Mouse (Mus musculus) neural tube, embryonic 15.5 days (tissue): ENCODE results near the gene Mog. TPM values are rescaled to one million over a fixed set of nuclear protein-coding genes. Genes with fewer than 3 reads are reported as not detected.

Experiments
- ATAC-seq: fragments of 200-750 bp; cut with Nextera tagmentation; 2 replicates; pipeline ENCODE4 v1.8.0; 2017; ENCODE audit warnings: mild to moderate bottlenecking, moderate TSS enrichment, moderate library complexity; ENCODE audit not compliant: low FRiP score
- H3K27ac ChIP-seq: fragments of 300-500 bp; sonication (generic); replicated peaks from 2 replicates; pipeline ENCODE4 v1.5.1; 2015; ENCODE audit warnings: mild to moderate bottlenecking, inconsistent platforms
- H3K27me3 ChIP-seq: fragments of 300-500 bp; sonication (generic); replicated peaks from 2 replicates; pipeline ENCODE4 v1.6.1; 2015; ENCODE audit warnings: inconsistent platforms
- H3K36me3 ChIP-seq: fragments of 300-500 bp; sonication (generic); 2 replicates; pipeline ENCODE4 v1.6.1; 2015; ENCODE audit warnings: inconsistent platforms
- H3K4me1 ChIP-seq: fragments of 300-500 bp; sonication (generic); 2 replicates; pipeline ENCODE4 v1.6.1; 2015; ENCODE audit warnings: inconsistent platforms
- H3K4me2 ChIP-seq: fragments of 300-500 bp; sonication (generic); 2 replicates; pipeline ENCODE4 v1.6.1; 2015; ENCODE audit warnings: inconsistent platforms, mild to moderate bottlenecking, moderate library complexity
- H3K4me3 ChIP-seq: fragments of 300-500 bp; sonication (generic); replicated peaks from 2 replicates; pipeline ENCODE4 v1.5.1; 2015; ENCODE audit warnings: mild to moderate bottlenecking, inconsistent platforms
- H3K9ac ChIP-seq: fragments of 300-500 bp; sonication (generic); replicated peaks from 2 replicates; pipeline ENCODE4 v1.6.1; 2015; ENCODE audit warnings: mild to moderate bottlenecking, inconsistent platforms
- H3K9me3 ChIP-seq: fragments of 300-500 bp; sonication (generic); replicated peaks from 2 replicates; pipeline ENCODE4 v1.6.1; 2016; ENCODE audit warnings: inconsistent platforms
- WGBS: fragments of 180-500 bp; shearing (Covaris S2); methylation state at CpG from one replicate; pipeline ENCODE4 v1.1.7; 2015; ENCODE audit warnings: mixed read lengths; 5-methylcytosine and 5-hydroxymethylcytosine counted together
- polyA plus RNA-seq: library from polyadenylated mRNA; unstranded; fragments of >200 nt; fragmentation: Nextera tagmentation; extraction: Ambion mirVana; gene quantifications from 2 replicates; pipeline ENCODE4 v1.2.1, GENCODE M21; 2015

Mog gene
- polyA plus RNA-seq, 1 experiment from 2014 or later, result 2.0 TPM

DNA sequence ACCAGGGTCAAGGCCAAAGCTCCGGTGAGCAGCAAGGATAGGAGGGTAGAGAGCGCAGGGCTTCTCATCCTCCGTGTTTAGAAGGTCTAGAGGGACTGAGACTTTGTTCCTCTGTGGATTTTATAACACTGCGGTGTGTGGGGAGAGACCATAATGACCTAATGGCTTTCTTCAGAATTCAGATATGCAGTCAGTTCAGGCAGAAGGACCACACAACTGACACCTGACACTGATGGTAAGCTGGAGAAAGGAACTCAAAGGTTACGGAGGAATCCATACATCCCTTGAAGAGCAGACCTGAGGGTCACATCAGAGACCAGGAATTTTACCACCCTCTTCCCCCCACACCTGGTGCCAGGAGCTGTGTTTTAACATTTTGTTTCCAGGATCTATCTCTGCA is 33.8 kb downstream of the Mog start, which contains the start of gene H2-M5:
Gene H2-M5 (minus strand): TSS at position 101 of the 400 bp plus-strand sequence.
- 27% methylated on average over 5 of the region's 5 CpGs for WGBS

DNA sequence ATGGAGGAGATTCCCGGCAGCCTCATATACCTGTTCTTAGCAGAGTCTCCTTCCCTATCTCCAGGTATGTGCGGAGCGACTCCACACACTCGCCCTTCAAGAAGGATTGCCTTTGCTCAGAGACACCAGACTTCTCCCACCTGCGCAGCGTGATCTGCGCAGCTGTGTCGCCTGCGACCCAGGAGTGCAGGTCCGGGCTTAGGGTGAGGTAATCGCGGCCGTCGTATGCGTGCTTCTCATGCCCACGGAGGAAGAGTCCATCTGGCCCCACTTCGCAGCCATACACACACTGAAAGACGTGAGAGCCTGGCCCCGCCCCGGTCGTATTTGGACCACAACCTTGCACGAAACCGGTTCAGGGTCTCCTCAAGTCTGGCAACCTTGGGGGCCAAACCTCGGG is 34.7 kb downstream of the Mog start:
- H3K27me3 ChIP-seq, result peaks cover 31% of the 10 kb centered on the region

More for the DNA sequence above, 33.8 kb downstream of the Mog start, which contains the start of gene H2-M5:
- Histone ChIP-seq H3K4me2 (peak within 1 kb of the TSS; percentile 41), H3K36me3 (no peaks in the 10 kb centered on the region), H3K27me3 (peaks cover 31% of the 10 kb centered on the region), H3K4me3 (peak within 1 kb of the TSS; percentile 15; the same call in 1 of the 2 replicates), H3K27ac (no peak within 1 kb of the TSS), H3K9ac (no peak within 1 kb of the TSS), H3K9me3 (no peaks in the 10 kb centered on the region), H3K4me1 (no peaks in the 10 kb centered on the region)
- ATAC-seq, result no peak

DNA sequence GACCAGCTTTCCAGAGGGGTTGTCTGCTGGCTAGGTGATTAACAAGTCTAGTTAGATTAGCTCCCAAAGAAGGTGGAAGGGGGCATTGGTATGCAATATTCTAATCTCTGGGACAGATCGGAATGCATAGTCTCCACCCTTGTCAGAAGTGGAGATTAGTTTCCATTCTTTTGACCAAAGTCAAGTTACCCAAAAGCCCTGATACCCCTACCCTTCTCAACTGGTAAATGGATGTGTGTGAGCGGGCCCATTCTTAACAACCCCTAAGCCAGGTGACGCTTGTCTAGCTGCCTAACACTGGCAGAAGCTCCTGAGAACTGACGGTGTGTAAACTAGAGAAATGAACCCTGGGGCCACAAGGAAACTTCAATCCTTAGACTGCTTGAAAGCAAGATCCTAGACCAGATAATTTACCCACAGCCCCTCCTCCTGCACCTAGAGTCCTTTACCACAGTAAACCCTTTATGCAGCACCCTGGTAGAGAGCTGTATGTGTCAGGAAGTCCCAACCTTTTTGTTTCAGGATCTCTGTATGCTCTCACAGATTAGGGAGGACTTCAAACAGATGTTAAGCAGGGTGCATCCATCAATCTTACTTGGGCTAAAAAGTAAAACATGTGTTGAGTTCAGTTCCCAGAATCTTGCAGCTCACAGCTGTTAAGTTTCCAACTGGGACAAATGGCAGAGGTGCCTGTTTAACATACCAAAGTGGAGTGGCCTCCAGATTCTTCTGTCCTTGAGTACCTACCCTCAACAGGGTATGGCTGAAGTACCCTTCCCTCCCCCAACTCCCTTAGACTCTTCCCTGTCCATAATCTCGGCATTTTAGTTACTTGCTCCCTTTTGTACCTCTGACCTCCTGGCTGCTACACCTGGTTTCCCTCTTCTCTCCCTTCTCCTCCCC is 40.7 kb downstream of the Mog start:
- no peak overlapping the region for H3K4me3 ChIP-seq
- H3K27ac ChIP-seq, result no peak overlapping the region
- H3K4me1 ChIP-seq, result no peaks in the 10 kb centered on the region
- no peaks in the 10 kb centered on the region for H3K9me3 ChIP-seq
- ATAC-seq, result no peak
- peaks cover 10% of the 10 kb centered on the region for H3K27me3 ChIP-seq
- WGBS, result 32% methylated on average over 5 of the region's 5 CpGs
- no peak overlapping the region for H3K9ac ChIP-seq
- H3K4me2 ChIP-seq, result no peak overlapping the region
- H3K36me3 ChIP-seq, result no peaks in the 10 kb centered on the region

More for the DNA sequence above, 34.7 kb downstream of the Mog start:
- Histone ChIP-seq H3K4me1 (no peaks in the 10 kb centered on the region), H3K36me3 (no peaks in the 10 kb centered on the region), H3K9ac (no peak overlapping the region), H3K9me3 (no peaks in the 10 kb centered on the region), H3K27ac (no peak overlapping the region), H3K4me3 (peak overlapping the region; percentile 15; the same call in 1 of the 2 replicates), H3K4me2 (peak overlapping the region; percentile 41)
- ATAC-seq, result peak; percentile 38
- 11% methylated on average over 24 of the region's 24 CpGs for WGBS

DNA sequence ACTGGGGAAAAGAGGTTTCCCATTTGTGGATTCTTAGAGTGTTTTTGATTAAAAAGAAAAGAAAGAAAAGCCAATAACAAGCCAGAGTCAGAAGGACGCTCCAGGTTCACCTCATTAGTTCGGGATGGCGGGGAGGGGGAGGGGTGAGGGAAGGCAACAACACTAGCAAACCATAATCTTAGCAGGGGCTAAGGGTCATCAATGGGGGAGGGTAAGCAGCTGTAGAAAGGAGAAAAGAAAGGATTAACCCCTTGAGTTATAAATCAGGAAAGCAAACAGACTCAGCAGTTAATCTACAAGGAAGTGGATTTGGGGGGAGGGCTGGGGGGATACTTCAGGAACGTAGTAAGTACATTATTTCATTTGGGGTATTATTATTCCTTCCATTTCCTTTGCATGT is 41.4 kb downstream of the Mog start:
- 5% methylated on average over 4 of the region's 4 CpGs for WGBS
- Histone ChIP-seq H3K4me1 (no peaks in the 10 kb centered on the region), H3K9ac (no peak overlapping the region), H3K27ac (no peak overlapping the region), H3K4me2 (peak overlapping the region; percentile 28), H3K36me3 (no peaks in the 10 kb centered on the region), H3K27me3 (peaks cover 3% of the 10 kb centered on the region; the same call in 1 of the 2 replicates), H3K9me3 (no peaks in the 10 kb centered on the region), H3K4me3 (no peak overlapping the region)
- no peak for ATAC-seq

DNA sequence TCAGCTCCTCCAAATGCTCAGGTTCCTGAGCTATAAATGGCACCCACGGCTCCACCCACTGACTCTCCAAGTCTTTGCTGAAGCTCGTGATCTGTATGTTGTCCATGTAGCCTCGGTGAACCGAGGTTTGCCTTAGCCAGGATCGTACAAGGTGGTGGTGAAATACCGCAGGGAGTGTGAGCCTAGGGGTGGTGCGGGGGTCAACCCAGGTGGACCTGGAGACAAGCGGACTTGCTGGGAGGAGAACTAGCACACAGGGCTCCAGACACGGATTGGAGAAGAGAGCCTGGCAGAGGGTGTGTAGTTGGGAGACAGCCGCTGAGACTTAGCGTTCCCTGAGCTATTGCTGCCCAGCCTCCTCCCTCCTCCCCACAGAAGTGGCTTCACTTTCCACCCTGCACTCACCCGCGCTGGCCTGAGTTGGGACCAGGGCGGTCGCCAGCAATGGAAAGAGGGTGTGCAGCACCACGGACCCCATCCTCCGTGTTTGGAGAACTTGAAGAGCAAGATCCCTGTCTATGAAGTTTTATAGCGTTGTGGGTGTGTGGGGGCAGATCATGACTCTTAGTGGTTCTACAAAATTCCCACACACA is 41.9 kb downstream of the Mog start, which contains the start of gene 2410137M14Rik:
Gene 2410137M14Rik (minus strand): TSS at position 17 of the 593 bp plus-strand sequence.
- no peak for ATAC-seq
- Histone ChIP-seq H3K9ac (no peak within 1 kb of the TSS), H3K4me3 (no peak within 1 kb of the TSS), H3K4me1 (no peaks in the 10 kb centered on the region), H3K9me3 (no peaks in the 10 kb centered on the region), H3K4me2 (peak within 1 kb of the TSS; percentile 28), H3K27ac (no peak within 1 kb of the TSS), H3K36me3 (no peaks in the 10 kb centered on the region), H3K27me3 (no peaks in the 10 kb centered on the region)
- WGBS, result 18% methylated on average over 18 of the region's 18 CpGs

DNA sequence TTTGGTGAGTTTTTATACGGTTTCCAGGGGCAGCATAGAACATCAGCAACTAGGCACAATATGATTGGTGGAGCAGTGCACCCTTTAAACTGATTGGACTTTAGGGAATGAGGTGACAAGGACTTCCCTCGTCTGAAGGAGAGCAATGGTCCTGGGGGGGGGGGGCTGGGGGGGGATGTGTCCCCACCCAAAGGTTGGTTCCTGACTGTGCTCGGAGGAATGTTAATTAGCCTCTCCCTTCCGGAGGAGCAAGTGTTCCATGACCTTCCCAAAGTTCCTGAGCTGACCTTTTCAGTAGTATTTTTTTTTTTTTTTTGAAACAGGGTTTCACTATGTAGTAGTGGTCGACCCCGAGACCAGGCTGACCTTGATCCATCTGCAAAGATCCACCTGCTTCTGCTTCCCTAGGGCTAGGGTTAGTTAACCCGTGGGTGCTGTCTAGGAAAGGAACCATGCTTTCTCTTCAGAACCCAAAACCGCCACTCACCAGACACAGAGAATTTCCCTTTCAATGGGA is 49.9 kb downstream of the Mog start:
- Histone ChIP-seq H3K4me1 (no peaks in the 10 kb centered on the region), H3K36me3 (no peaks in the 10 kb centered on the region), H3K4me2 (no peak overlapping the region), H3K4me3 (no peak overlapping the region), H3K9me3 (no peaks in the 10 kb centered on the region), H3K27ac (no peak overlapping the region), H3K27me3 (no peaks in the 10 kb centered on the region), H3K9ac (no peak overlapping the region)
- ATAC-seq, result no peak
- WGBS, result 81% methylated on average over 8 of the region's 8 CpGs

DNA sequence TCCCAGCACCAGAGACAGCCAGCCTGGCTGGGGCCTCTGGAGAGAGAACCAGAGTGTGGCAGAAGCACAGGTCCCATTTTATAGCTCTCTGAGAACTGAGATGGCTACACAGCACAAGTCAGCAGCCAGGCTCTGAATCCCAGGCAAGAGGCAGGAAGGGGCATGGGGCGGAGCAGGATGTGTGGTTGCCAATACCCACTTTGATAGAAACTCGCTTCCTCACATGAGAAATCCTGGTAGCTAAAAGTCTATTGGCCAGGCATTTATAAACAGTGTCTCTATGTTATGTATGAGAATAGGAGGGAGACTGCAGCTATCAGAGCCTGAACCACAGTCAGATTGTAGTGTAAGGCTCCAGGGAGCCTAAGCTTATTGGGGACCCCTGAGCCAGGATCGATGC is 50.4 kb downstream of the Mog start:
- no peak for ATAC-seq
- 82% methylated on average over 3 of the region's 3 CpGs for WGBS
- Histone ChIP-seq H3K36me3 (no peaks in the 10 kb centered on the region), H3K9ac (no peak overlapping the region), H3K9me3 (no peaks in the 10 kb centered on the region), H3K4me1 (no peaks in the 10 kb centered on the region), H3K27me3 (no peaks in the 10 kb centered on the region), H3K27ac (no peak overlapping the region), H3K4me2 (no peak overlapping the region), H3K4me3 (no peak overlapping the region)

DNA sequence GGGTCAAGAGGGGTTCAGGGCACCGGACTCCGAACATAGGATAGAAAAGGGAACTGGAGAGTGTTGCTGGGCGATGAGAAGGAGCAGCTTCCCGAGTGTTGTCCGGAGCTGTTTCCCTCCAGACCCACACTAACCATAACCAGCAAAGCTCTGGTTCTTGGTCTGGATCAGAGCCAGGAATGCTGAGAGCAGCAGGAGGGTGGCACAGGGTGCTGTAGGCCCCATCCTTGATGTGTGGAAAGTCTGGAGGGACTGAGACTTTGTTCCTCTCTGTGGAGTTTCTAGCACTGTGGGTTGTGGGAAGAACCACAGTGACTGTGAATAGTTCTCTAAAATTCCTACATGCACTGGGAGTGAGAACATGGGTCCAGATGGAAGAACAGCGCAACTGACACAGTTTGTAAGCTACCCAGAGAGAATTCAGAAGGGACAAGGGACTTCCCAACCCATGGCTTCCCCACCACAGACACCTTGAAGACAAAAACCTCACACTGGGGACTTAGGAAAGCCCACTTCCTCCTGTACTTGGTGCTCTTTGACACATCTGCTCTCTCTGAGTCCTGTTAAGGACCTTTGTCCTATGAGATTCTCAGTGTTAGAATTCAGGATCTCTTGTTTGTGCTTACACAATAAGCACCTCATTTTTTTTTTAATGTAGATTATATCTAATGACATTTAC is 51.9 kb downstream of the Mog start:
- no peaks in the 10 kb centered on the region for H3K4me1 ChIP-seq
- no peak overlapping the region for H3K9ac ChIP-seq
- H3K9me3 ChIP-seq, result no peaks in the 10 kb centered on the region
- no peak overlapping the region for H3K27ac ChIP-seq
- no peak for ATAC-seq
- no peaks in the 10 kb centered on the region for H3K27me3 ChIP-seq
- 90% methylated on average over 6 of the region's 6 CpGs for WGBS
- no peak overlapping the region for H3K4me2 ChIP-seq
- H3K4me3 ChIP-seq, result no peak overlapping the region
- H3K36me3 ChIP-seq, result no peaks in the 10 kb centered on the region

DNA sequence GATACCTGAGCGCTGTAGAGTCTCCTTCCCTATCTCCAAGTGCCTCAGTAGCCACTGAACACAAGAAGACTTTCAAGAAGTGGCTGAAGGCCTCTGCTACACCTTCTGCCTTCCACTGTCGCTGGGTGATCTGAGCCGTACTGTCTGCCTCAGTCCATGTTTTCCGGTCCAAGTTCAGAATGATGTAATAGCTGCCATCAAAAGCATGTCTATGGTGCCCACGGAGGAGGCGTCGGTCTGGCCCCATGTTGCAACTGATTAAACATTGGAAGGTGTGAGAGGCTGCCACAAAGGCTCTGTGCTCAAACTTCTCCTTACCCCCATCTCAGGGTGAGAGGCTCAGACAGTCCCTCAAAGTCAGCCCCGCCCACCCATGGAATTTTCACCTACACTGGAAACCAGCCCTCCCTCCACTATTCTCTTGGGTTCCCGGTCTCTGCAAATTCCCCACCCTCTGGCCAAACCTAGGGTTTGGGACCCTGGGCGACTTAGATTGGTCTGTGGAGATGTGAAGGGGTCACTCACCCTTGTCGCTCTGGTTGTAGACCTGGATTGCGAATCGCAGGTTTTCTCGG is 52.8 kb downstream of the Mog start:
- Histone ChIP-seq H3K4me2 (no peak overlapping the region), H3K27ac (no peak overlapping the region), H3K9ac (no peak overlapping the region), H3K9me3 (no peaks in the 10 kb centered on the region), H3K4me1 (no peaks in the 10 kb centered on the region), H3K36me3 (no peaks in the 10 kb centered on the region), H3K27me3 (no peaks in the 10 kb centered on the region), H3K4me3 (no peak overlapping the region)
- WGBS, result 89% methylated on average over 14 of the region's 14 CpGs
- ATAC-seq, result no peak

DNA sequence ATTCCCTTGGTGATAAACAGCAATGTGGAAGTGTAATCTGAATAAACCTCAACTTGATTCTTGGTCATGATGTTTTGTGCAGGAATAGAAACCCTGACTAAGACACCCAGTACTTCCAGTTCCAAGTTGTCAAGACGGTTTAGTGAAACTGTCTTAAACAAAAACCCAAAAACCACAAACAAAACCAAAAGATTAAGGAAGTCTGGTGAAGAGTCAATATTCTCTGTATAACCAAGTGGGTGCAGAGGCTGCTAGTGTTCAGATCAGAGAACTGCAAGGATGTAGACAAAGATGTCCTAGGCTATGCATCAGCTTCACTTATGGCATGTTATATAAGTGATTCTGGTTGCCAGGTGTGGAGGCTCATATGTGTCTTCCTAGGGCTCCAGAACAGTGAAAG is 56.3 kb downstream of the Mog start:
- Histone ChIP-seq H3K4me1 (no peaks in the 10 kb centered on the region), H3K4me3 (no peak overlapping the region), H3K9ac (no peak overlapping the region), H3K27ac (no peak overlapping the region), H3K36me3 (no peaks in the 10 kb centered on the region), H3K4me2 (no peak overlapping the region), H3K9me3 (no peaks in the 10 kb centered on the region), H3K27me3 (no peaks in the 10 kb centered on the region)
- ATAC-seq, result no peak
- 84% methylated on average over 1 of the region's 1 CpGs for WGBS

DNA sequence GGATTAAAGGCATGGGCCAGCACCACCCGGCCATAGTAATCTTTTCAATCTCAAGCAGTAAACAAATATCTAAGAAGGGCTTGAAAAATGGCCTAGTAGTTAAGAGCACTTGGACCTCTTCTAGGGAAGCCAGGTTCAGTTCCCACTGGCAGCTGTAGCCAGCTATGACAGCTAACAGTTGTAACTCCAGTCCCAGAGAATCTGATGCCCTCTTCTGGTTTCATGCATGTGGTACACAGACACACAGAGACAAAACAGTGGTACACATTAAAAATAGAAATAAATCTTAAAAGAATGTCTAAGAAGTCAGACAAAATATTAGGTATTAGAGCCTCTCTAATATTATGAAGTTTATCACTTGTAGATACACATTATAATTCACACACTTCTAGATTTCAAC is 62.1 kb downstream of the Mog start:
- peaks cover 23% of the 10 kb centered on the region for H3K4me1 ChIP-seq
- peaks cover 1% of the 10 kb centered on the region; the same call in 1 of the 2 replicates for H3K36me3 ChIP-seq
- no peak overlapping the region for H3K4me2 ChIP-seq
- ATAC-seq, result no peak
- H3K27me3 ChIP-seq, result no peaks in the 10 kb centered on the region
- H3K9me3 ChIP-seq, result no peaks in the 10 kb centered on the region
- WGBS, result 83% methylated on average over 1 of the region's 1 CpGs
- H3K9ac ChIP-seq, result no peak overlapping the region
- H3K27ac ChIP-seq, result no peak overlapping the region
- no peak overlapping the region for H3K4me3 ChIP-seq
